Mouse (Mus musculus): Measurements from ENCODE around the gene Akap6. TPM values are rescaled to one million over a fixed set of nuclear protein-coding genes. Genes with fewer than 3 reads are reported as not detected.

Akap6 gene
- polyA plus RNA-seq, 1 experiment from 2014 or later: 27.2 TPM

DNA sequence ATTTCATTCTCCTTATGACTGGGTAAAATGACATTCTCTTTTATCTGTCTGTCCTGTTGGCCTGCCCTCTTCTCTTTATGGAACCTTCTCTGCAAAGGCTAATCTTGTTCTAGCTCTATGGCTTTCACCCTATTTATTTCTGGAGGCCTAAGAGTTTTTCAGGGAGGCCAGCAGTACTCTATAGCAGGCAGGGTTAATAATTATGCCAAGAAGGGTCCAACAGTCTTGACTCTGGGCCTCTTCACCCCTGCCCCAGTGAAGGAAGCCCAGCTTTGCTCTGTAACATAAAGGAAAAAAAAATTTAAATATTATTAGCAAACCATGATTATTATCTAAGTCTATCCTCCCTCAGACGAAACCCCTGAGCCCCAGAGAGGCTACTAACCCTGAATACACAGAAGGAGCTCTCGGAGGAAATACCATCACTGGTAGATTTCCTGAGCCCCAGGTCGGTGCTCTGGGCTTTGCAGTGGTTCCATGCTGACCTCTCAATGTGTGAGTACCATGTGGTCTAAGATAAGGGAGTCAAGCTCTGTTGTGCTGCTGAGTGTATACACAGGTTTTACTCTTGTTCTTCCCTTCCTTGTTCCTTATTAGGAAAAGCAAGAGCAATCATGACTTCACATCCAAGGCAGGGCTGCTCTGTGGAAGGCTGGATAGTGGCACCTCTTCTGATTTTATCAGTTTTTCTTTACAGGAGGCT lies 1.6 kb upstream of the Akap6 start:
- Histone ChIP-seq H3K4me1 (replicated peaks) (peaks cover 27% of the 10 kb centered on the region), H3K9ac (peak overlapping the region; percentile 85)
- ATAC-seq (ENCODE audit: low read depth): no peak

DNA sequence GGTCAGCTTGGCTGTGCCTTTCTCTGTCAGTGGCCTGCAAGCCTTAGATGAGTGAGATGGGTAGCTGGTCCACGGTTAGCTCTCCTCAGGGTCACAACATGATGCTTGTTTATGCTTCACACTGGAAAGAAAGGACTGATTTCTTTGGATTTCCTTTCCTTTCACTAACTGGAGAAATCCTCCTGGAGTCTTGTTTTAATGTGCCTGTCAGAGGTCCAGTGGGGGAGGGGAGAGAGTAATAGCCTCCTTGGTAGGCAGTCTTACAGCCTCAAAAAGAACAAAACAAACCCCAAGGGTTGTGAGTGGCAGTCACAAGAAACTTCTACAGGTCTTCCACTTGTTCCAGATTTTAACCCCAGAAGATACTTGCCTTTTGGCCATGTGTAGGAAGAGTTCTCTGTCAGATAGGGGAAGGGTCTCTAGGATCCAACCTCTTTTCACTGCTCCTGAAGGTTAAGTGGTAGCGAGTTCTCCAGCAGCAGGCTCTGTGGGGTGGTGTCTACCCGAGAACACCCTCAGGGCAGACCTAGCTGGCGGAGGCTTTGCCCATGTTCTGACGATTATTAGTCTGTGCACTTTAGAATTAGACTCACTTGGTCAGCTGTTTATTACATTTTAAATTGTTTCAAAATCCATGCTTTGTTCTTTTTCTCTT lies 780 bp upstream of the Akap6 start:
- H3K4me1 ChIP-seq (replicated peaks): peaks cover 35% of the 10 kb centered on the region
- no peaks in the 10 kb centered on the region for H3K36me3 ChIP-seq
- H3K9me3 ChIP-seq: no peaks in the 10 kb centered on the region
- H3K4me3 ChIP-seq: peak overlapping the region; percentile 64
- ATAC-seq (ENCODE audit: low read depth): peak; percentile 57; the same call in 1 of the 2 replicates
- peak overlapping the region; percentile 85 for H3K9ac ChIP-seq
- WGBS: 4% methylated on average over 5 of the region's 5 CpGs
- no peaks in the 10 kb centered on the region for H3K27me3 ChIP-seq
- peak overlapping the region; percentile 70 for H3K4me2 ChIP-seq
- H3K27ac ChIP-seq (replicated peaks): peak overlapping the region; percentile 93

More for the DNA sequence above, 1.6 kb upstream of the Akap6 start:
- H3K27ac ChIP-seq (replicated peaks): peak overlapping the region; percentile 93
- no peaks in the 10 kb centered on the region for H3K27me3 ChIP-seq
- H3K9me3 ChIP-seq: no peaks in the 10 kb centered on the region
- H3K4me2 ChIP-seq: 0 out of 2 replicates have a peak overlapping the region, but pooled peaks have one; percentile 70
- no peak overlapping the region for H3K4me3 ChIP-seq
- WGBS: 64% methylated on average over 3 of the region's 3 CpGs
- no peaks in the 10 kb centered on the region for H3K36me3 ChIP-seq

DNA sequence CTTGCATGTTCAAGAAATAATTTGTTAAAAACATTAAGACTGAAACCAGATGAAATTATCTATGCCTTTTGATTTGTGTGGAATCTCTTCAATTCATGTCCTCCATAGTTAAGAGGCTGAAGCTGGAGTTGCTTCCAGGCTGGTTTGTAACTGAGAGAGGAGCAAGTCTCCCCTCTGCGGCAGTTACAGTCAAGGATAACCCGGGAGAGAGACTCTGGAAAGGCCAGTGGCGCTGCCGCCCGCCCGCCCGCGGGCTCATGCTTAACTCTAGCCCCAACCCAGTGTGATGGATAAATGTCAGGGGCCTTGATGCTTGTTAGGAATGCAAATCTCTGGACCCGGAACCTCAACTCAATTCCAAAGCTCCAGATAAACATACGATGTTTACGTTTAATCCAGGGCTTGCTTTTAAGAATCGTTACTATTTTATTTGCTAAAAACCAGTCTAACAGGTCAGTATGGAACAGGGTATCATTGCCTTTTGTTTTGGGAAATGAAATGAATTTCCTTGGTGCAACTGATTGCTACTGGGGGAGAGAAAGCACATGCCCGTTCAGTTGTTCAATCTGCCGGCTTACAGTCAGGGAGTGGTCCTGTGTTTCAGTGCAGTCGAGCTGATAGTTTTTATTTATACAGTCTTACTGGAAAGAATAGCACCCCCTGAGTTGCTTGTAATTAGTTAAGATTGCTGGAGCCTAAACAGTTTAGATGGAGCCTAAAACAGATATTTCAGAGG lies 946 bp downstream of the Akap6 start:
- ATAC-seq (ENCODE audit: low read depth): peak; percentile 32; the same call in 1 of the 2 replicates
- H3K4me1 ChIP-seq (replicated peaks): peaks cover 52% of the 10 kb centered on the region
- 15% methylated on average over 15 of the region's 15 CpGs for WGBS

DNA sequence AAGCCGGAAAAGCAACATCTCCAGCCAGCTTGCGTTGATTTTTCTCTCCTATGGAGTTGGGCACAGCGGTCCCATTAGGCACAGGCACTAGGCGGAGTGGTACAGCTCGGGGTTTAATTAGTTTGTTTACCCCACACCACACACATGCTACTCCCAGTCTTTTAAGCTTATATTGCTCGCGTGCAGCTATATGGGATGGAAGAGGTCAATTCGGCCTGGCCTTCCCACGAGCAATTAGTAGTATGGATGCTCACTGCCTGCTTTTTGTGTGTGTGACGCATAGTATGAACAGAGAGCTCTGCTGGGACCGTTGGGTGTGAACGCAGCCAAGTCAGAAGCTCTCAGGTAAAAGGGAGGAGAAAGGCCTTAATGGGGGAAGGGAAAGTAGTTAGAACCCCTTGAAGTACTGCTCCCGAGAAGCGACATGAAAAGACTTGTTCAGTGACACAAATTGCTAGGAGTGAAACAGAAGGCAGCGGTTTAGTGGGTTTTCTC lies 1.6 kb downstream of the Akap6 start:
- Histone ChIP-seq H3K9ac (peak overlapping the region; percentile 85), H3K4me1 (replicated peaks) (peaks cover 58% of the 10 kb centered on the region), H3K9me3 (no peaks in the 10 kb centered on the region), H3K36me3 (peaks cover 3% of the 10 kb centered on the region; the same call in 1 of the 2 replicates), H3K27ac (replicated peaks) (peak overlapping the region; percentile 93), H3K4me3 (peak overlapping the region; percentile 64), H3K27me3 (no peaks in the 10 kb centered on the region), H3K4me2 (peak overlapping the region; percentile 70)
- peak; percentile 52; the same call in 1 of the 2 replicates for ATAC-seq (ENCODE audit: low read depth)
- 11% methylated on average over 15 of the region's 15 CpGs for WGBS

More for the DNA sequence above, 946 bp downstream of the Akap6 start:
- no peaks in the 10 kb centered on the region for H3K36me3 ChIP-seq
- H3K27me3 ChIP-seq: no peaks in the 10 kb centered on the region
- H3K4me2 ChIP-seq: peak overlapping the region; percentile 70
- H3K9me3 ChIP-seq: no peaks in the 10 kb centered on the region
- peak overlapping the region; percentile 93 for H3K27ac ChIP-seq (replicated peaks)
- H3K9ac ChIP-seq: peak overlapping the region; percentile 85
- peak overlapping the region; percentile 64 for H3K4me3 ChIP-seq

DNA sequence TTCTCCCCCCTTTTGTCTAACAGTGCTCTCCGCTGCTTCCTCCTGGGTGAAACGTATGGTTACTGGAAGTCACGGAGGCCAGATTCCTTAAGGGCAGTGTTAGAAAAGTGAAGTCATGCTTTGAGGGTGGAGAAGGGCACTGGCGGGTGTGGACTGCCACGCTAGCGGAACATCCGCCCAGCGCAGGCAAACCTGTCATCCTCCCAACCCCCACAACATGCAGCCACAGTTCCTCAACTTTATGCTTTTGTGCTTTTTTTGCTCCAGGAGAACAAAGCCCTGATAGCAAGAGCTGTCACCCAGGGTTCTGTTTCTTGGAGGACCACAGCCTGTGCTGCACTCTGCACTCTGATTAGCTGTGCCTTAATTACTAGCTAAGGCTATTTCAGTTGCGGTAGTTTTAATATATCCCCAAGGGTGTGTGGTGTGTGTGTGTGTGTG lies 2.0 kb downstream of the Akap6 start:
- Histone ChIP-seq H3K4me1 (replicated peaks) (peaks cover 60% of the 10 kb centered on the region), H3K27ac (replicated peaks) (peak overlapping the region; percentile 93), H3K4me2 (peak overlapping the region; percentile 70), H3K9me3 (no peaks in the 10 kb centered on the region), H3K36me3 (peaks cover 4% of the 10 kb centered on the region; the same call in 1 of the 2 replicates), H3K9ac (peak overlapping the region; percentile 85), H3K27me3 (no peaks in the 10 kb centered on the region), H3K4me3 (peak overlapping the region; percentile 64)
- 6% methylated on average over 9 of the region's 9 CpGs for WGBS
- ATAC-seq (ENCODE audit: low read depth): peak; percentile 7; the same call in 1 of the 2 replicates

DNA sequence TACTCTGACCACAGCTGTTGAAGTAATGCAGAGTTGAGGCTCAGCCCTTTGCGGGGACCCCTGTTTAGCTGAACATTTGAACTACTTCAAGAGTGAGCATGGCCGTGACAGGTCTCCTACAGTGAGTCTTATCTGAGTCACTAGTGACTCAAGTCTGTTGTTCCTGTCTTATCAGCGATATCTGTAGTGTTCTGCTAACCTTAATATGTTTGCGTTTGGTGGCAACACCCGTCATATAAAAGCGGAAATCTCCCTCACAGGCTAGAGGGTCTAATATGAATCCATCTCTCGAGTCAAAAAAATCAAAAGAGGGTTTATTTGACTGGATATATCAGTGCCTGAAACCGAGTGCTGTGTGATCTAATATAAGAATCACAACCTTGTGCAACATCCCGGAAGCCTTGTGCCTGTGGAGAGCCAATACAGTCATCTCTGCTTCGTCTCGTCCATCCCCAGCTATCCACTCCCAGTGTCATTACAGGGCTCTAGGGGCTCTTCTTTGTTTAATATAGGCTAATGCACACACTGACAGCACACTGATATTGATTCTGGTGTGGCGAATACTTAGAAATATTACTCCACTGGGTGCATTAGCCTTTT lies 3.3 kb downstream of the Akap6 start:
- ATAC-seq (ENCODE audit: low read depth): no peak
- WGBS: 65% methylated on average over 12 of the region's 12 CpGs
- Histone ChIP-seq H3K36me3 (peaks cover 4% of the 10 kb centered on the region; the same call in 1 of the 2 replicates), H3K9ac (peak overlapping the region; percentile 85), H3K27ac (replicated peaks) (peak overlapping the region; percentile 63), H3K4me2 (peak overlapping the region; percentile 70), H3K9me3 (no peaks in the 10 kb centered on the region), H3K4me3 (peak overlapping the region; percentile 64), H3K27me3 (no peaks in the 10 kb centered on the region), H3K4me1 (replicated peaks) (peaks cover 64% of the 10 kb centered on the region)

DNA sequence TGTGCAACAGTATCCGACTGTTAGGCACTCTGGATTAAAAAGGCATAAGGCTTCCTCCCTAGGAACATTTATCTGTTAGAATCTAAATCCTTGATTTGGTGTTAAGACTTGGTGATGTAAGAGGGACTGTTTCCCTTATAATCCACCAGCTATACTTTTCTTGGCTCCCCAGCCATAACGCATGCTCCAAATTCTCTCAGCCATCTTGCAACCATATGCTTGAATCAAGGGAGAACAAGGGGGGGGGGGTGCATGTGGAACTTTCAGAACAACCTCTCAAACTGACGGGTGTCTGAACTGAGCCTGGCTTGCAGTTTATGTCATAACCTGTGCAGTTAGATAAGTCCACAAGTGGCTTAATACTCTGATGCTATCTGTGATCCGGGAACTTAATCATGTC lies 4.9 kb downstream of the Akap6 start:
- Histone ChIP-seq H3K9ac (no peak overlapping the region), H3K27me3 (no peaks in the 10 kb centered on the region), H3K4me1 (replicated peaks) (peaks cover 54% of the 10 kb centered on the region), H3K4me3 (no peak overlapping the region), H3K4me2 (peak overlapping the region; percentile 3; the same call in 1 of the 2 replicates), H3K36me3 (peaks cover 4% of the 10 kb centered on the region; the same call in 1 of the 2 replicates), H3K9me3 (no peaks in the 10 kb centered on the region), H3K27ac (replicated peaks) (0 out of 2 replicates have a peak overlapping the region, but pooled peaks have one; percentile 38)
- 71% methylated on average over 4 of the region's 4 CpGs for WGBS
- no peak for ATAC-seq (ENCODE audit: low read depth)

DNA sequence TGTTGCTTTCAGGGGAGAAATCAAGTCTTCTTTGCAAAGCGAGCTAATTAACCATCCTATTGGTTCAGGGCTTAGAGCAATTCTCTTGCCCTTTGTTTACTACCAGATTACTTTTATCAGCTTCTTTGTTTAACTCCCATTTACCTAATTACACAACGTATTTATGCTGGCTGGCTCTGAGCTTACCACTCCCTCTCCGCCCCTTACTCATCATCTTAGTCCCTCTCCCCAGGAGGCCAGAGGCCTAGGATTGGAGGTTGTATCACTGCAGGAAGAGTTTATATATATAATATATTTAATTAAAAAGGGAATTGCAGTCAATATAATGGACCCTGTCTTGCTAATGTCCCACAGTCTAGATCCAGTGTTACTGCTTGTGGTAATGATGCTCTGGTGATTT lies 5.6 kb downstream of the Akap6 start:
- peak; percentile 64 for ATAC-seq (ENCODE audit: low read depth)
- H3K4me2 ChIP-seq: no peak overlapping the region
- no peak overlapping the region for H3K4me3 ChIP-seq
- H3K27me3 ChIP-seq: no peaks in the 10 kb centered on the region
- H3K9me3 ChIP-seq: no peaks in the 10 kb centered on the region
- WGBS: 36% methylated on average over 3 of the region's 3 CpGs
- no peak overlapping the region for H3K9ac ChIP-seq
- peak overlapping the region; percentile 55; the same call in 1 of the 2 replicates for H3K27ac ChIP-seq (replicated peaks)
- H3K36me3 ChIP-seq: peaks cover 4% of the 10 kb centered on the region; the same call in 1 of the 2 replicates
- H3K4me1 ChIP-seq (replicated peaks): peaks cover 56% of the 10 kb centered on the region

DNA sequence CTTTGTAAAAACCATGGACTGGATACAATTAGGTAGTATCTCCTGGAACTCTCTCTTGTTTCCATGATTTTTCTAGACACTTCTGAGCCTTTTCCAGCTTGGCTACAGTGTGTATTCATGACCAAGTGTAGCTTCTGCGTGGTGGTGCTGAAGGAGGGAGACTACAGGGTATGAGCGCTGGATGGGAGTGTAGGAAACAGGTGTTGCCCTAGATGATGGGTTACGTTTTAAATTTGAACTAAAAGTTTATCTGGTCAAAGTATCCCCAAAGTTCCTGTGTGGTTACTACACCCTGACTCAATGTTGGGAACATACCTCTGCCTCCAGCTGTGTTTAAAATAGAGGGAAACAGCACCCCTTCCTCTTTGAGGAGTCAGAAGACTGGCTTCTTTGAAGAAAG lies 12.2 kb downstream of the Akap6 start:
- 91% methylated on average over 3 of the region's 3 CpGs for WGBS
- H3K9me3 ChIP-seq: no peaks in the 10 kb centered on the region
- H3K9ac ChIP-seq: no peak overlapping the region
- no peak for ATAC-seq (ENCODE audit: low read depth)
- no peak overlapping the region for H3K4me3 ChIP-seq
- H3K36me3 ChIP-seq: peaks cover 17% of the 10 kb centered on the region; the same call in 1 of the 2 replicates
- no peak overlapping the region for H3K27ac ChIP-seq (replicated peaks)
- no peaks in the 10 kb centered on the region for H3K27me3 ChIP-seq
- H3K4me2 ChIP-seq: no peak overlapping the region
- peaks cover 18% of the 10 kb centered on the region for H3K4me1 ChIP-seq (replicated peaks)

DNA sequence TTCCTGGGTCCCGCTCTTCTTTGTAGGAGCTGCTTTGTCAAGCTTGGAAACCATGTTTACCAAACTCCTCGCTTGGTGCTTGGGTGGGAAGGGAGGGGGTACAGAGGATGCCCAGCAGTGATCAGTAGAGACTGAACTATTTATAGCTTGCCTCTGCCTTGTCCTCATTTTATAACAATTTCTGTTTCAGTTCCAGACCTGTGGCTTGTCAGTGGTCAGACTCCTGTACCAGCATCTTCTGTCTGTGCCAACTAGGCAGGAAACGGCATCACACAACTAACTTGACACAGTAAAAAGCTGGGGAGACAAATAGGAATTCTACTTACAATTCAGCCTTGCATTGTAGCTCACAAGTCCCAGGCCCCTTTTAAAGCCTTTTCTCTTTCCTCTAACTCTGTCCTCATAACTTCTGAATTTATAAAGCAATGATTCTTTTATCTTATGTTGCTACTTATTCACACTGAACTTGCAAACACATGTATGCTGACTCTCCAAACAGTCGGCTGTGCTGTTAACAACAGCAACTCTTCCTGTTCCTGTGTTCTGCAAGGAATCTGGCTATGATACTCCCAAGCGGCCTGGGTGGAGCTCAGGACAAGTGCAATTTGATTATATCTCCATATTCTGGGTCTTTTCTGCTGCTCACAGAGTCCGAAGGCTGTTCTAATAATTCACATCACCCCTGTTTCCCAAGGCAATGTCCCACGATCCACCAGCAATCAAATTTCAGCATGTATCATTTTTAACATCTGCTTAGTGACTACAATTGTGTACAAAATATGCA lies 12.9 kb downstream of the Akap6 start:
- Histone ChIP-seq H3K4me3 (no peak overlapping the region), H3K4me1 (replicated peaks) (peaks cover 16% of the 10 kb centered on the region), H3K27me3 (no peaks in the 10 kb centered on the region), H3K27ac (replicated peaks) (0 out of 2 replicates have a peak overlapping the region, but pooled peaks have one; percentile 1), H3K36me3 (peaks cover 19% of the 10 kb centered on the region; the same call in 1 of the 2 replicates), H3K4me2 (no peak overlapping the region), H3K9me3 (no peaks in the 10 kb centered on the region), H3K9ac (no peak overlapping the region)
- no peak for ATAC-seq (ENCODE audit: low read depth)
- WGBS: 74% methylated on average over 7 of the region's 7 CpGs
